Mouse (Mus musculus): Measurements from ENCODE around the gene Hist1h3d.

Hist1h3d gene

DNA sequence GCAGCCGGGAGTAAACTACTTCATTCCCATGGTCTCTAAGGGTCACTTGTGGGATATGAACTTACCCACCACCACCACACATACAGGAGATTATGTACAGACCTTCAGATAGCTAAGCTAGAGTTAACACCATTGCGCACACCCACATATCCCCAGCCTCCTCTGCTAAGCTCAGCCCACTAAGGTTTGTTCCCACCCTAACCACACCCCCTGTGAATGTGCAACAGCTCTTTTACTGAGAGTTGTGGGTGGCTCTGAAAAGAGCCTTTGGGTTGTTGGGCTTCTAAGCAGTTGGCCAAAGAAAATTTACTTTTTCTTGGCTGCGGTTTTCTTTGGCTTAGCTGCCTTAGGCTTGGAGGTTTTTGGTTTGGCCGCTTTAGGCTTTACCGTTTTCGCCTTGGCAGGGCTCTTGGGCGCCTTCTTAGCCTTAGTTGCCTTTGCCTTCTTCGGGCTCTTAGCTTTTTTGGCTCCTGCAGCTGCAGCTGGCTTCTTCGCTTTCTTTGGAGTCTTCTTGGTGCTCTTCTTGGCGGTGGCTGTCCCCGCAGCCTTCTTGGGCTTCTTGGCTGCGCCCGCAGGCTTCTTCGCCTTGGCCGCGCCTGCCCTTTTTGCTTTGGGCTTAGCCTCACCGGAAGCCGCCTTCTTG lies 46.1 kb downstream of the Hist1h3d start:
- DNase-seq (ENCODE audit: low spot score in 2 of 2): peak; percentile 74 to 81

DNA sequence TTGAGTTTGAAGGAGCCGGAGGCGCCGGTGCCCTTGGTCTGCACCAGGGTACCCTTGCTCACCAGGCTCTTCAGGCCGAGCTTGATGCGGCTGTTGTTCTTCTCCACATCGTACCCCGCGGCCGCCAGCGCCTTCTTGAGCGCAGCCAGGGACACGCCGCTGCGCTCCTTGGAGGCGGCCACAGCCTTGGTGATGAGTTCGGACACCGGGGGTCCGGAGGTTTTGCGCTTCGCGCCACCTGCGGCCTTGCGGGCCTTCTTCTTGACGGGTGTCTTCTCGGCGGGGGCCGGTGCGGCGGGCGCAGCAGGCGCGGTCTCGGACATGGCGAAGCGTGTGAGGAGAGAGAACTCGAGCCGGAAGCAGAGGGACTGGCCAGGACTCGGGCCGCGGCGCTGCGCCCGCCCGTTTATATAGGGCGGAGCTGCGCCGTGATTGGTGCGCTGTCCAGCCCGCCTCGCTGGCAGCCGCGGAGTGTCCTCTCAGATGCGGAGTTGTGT lies 46.7 kb downstream of the Hist1h3d start, which contains the start of gene Hist1h1e:
Hist1h1e (minus strand) TSS at position 384 of the 497 bp plus-strand sequence.
- DNase-seq (ENCODE audit: low spot score in 2 of 2): peak; percentile 96 to 99

DNA sequence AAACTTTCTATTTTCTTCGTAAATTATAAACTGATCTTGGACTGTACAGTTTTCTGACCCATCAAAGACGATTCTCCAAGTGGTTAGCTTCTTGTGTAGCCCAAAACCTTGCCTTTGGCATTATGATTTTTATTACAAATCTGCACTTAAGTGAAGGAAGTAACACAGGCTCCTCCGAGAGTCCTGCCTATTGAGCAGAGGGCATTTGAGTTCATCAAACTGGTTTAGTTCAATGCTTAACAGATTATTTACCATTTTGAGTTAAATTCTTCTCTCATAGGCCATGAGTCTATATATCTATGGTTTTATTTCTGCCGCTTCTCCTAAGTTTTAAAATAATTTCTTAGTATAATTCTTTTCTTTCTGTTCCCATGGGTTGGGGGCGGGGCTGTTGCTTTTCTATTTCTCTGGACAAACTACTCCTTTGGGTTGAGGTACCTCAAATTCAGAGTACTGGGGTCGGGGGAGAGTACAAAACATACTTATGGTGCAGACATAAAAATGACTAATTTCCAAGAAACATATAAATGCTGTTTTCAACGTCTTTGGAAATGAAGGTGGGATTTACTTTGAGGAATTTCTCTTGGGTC lies 47.4 kb downstream of the Hist1h3d start:
- DNase-seq (ENCODE audit: low spot score in 2 of 2): peak; percentile 35 to 64
